Mouse (Mus musculus): Measurements from ENCODE around the gene Pecam1.
A peak's percentile ranks its signal among the peaks of the same experiment; 100 is the strongest.
"Not testable (repeated sequence)": the region's sequence is repeated elsewhere in the genome, so short reads cannot be mapped to it uniquely, and the experiment has no call there.

Pecam1 gene

DNA sequence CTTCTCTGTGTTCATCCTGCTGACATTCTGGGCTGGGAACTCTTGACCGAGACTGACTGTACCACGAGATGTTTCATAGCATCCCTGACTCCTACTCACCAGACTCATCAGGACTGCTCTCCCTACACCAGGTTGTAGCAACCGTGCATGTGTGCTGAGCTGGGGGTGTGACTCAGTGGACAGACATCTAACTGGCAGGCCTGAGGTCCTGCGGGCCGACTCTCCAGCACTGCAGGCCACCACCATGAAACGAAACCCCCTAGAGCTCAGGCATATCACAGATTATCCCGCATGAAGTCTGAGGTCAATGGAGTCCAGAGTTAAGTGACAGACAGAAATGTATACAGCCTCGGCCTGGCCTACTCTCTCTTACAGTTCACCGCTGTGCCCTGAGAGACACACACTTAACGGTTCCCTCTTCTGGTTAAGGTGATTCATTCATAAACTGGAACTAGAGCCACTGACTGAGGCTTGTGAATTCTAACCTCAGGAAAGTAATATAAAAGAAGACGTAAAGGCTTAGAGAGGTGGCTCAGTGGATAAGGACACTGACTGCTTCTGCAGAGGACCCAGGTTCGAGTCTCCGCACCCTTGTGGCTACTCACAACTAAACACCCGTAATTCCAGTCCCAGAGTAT lies 83.8 kb downstream of the Pecam1 start:
- DNase-seq (ENCODE audit: low read depth) = no peak

DNA sequence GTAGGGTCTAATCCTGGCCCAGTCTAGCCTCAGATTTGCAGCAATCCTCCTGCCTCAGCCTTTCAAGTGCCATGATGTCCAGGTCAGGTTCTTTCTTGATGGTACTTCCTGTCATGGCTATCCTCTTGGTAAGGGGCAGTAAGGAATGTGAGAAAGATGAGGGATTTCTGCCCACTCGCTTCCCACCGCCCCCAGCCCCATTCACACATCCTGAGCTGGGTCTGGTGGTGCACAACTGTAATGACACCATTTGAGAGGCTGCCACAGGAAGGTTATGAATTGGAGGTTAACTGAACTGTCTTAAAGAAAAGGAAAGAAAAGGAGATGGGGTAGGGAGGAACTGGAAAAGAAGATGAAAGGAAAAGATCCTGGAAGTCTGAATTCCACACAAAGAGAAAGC lies 84.6 kb downstream of the Pecam1 start:
- no peak for DNase-seq (ENCODE audit: low read depth)

DNA sequence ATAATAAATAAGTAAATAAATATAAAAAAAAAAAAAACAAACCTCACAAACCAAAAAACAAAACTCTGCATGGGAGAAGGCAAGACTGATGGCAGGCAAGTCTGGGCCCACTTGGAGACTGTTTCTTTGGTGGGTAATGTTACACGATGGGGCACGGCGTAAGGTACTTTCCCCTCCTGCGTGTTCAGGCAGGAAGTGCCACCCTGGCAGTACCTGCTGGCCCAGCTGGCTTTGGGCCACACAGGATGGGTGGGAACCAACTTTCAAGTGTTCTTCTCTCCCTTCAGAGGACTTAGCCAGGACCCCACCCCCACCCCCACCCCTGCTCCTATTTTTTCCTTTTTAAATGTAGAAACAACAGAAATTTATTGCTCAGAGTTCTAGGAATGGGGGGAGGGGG lies 85.1 kb downstream of the Pecam1 start:
- no peak for DNase-seq (ENCODE audit: low read depth)

DNA sequence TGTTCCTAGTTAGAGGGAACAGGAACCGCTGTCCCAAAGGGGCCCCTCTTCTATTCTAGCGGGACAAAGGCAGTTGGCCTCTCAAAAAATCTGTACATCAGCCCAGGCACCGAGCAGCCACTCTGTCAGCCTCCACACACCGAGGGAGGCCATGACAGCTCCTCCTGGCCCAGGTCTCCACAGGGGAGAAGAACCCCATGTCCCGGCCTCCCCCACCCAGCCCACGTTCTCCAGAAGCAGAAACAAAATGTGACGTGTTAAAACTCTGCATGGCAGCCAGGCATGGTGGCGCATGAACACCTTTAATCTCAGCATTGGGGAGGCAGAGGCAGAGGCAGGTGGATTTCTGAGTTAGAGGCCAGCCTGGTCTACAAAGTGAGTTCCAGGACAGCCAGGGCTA lies 85.7 kb downstream of the Pecam1 start:
- no peak for DNase-seq (ENCODE audit: low read depth)

DNA sequence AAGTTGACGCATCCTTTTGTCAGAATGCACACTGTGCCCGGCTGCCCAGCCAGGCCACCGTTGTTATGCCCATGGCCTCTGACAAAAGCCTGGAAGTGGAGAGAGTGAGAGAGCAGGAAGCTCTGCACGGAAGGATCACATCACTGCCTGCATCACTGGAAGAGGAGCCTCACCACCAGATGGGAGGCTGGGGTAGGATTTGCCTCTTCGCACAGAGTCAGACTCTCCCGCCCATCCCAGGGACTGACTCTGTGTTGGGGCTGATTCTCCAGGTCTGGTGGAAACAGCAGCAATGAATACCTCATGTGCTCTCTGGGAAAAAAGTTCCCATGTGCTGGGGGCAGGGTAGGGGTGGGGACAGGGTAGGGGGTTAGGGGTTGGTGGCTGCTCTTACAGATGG lies 86.6 kb downstream of the Pecam1 start:
- DNase-seq (ENCODE audit: low read depth) = no peak

DNA sequence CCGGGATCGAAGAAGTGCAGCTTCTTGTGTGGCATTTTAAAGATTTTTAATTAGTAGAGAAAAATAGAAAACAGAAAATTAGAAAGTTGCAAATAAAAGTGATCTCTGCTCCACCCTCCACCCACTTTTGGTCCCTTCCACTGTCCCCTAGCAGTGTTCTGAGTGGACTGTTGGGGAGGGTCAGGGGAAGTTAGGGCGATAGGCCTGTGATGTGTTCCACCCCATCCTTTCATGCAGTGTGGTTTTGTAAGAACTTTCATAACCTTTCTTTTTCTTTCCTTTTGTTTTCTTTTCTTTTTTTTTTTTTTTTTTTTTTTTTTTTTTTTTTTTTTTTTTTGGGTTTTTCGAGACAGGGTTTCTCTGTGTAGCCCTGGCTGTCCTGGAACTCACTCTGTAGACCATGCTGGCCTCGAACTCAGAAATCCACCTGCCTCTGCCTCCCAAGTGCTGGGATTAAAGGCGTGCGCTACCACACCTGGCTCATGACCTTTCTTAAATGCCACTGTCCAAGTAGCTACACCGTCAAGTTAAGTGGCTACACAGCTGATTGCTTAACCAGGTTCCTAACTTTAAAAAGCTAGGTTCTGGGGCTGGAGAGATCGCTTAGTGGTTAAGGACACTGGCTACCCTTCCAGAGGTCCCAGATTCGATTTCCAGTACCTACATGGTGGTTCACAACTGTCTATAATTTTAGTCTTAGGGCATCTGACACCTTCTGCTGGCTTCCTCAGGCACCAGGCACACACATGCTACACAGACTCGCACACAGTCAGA lies 87.6 kb downstream of the Pecam1 start:
- no peak for DNase-seq (ENCODE audit: low read depth)

DNA sequence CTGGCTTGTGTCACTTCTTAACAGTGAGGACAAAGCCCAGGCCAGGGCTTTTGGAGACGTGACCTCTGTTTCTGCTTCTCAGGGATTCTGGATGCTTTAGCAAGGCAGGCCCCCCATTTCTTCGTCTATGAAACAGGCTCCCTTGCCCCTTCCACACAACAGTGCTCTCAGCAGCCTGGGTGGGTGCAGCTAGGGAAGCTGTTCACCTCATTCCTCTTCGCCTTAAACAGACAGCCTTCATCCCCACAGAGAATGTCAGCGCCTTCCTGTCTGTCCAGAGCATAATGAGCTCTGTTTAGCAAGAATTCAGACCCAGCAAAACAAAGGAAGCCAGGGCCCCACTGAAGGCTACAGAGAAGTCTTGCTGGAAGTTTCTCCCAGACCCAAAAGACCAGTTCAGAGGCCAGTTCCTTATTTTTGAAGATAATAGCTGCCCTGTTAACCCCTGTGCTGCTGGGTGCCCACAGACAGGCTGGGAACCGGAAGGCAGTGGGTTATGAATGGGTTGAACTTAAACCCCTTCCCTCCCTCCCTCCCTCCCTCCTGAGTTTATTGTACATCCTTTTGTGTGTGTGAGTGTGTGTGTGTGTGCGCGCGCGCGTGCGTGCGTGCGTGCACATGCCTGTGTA lies 89.9 kb downstream of the Pecam1 start:
- DNase-seq (ENCODE audit: low read depth) = no peak

DNA sequence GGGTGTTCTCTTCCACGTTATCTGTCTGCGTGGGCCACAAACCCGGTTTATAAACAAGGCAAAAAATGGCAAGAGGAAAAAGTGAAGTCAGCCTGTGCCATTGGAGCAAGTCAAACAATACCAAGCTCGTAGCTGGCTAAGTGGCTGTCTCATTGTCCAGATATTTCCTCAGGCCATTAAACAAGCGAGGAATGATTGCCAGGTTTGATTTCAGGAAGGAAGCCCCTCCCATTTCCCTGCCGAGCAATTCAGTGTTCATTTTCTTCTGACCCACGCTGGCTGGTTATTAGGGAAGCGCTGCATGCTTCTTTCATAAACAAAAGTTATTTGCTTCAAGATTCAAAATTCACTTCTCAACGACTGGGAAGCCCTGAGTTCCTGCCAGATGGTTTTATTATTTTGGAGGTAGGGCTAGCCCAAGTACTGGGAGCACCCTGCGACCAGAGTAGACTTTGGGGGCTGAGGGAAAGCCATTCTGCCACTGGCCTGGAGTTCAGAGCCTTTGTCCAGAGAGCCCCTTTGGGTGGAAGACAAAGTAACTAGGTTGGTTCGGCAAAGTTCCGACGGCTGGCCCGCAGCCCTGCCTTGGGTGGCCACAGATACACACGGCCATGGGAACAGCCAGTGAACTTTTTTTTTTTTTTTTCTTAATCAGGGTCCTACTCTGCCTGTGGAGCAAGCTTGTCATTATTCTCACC lies 90.7 kb downstream of the Pecam1 start:
- no peak for DNase-seq (ENCODE audit: low read depth)

DNA sequence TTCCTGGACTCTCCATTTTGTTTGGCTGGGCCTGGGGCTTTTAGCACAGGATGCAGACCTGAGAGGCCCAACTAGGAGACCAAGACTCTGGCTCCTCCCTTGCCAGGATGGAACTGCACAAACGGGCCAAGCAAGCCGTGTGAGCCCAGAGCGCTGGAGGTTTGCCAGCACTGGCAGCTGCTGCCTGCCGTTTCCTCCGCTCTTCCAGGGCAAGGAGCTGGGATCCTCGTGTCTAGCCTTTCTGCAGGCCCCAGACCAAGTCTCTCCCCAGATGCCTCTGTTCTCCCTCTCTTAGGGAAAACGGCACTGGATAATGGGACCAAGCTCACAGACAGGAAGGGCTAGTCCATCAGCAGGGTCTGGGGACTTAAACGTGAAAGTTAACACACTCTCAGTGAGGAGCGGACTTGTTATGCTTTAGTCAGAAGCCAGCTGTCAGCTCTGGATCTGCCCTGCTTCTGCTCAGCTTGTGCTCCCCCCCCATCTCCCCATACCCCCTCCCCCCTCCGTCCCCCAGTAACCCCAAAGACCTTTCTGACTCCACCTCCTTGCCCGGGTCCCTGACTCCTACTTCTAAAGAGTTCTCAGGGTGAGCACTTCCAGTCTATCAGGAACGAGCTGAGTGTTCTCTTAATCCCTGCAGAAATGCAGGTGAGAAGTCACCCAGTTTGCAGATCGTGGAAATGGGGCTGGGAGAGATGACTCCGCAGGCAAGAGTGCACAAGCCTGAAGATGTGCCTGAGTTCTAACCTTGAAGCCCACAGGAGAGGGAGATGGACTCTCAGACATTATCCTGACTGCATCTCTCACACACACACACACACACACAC lies 92.2 kb downstream of the Pecam1 start:
- no peak for DNase-seq (ENCODE audit: low read depth)

DNA sequence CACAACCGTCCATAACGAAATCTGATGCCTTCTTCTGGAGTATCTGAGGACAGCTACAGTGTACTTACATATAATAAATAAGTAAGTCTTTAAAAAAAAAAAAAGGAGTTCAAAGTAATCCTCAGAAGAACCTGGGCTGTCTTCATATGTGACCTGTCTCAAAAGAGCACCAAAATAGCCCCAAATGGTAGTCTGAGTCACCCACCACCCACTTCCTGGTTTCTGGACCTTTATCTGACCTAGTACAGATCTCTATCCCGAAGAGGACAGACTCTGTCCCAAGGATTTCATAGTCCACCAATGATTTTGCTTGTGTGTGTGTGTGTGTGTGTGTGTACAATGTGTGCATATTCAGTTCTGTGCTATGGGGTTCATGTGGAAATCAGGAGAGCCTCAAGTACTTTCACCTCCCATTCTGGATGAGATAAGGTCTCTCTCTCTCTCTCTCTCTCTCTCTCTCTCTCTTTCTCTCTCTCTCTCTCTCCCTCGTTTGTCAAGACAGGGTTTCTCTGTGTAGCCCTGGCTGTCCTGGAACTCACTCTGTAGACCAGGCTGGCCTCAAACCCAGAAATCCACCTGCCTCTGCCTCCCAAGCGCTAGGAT lies 93.4 kb downstream of the Pecam1 start:
- not testable (repeated sequence) for DNase-seq (ENCODE audit: low read depth)

DNA sequence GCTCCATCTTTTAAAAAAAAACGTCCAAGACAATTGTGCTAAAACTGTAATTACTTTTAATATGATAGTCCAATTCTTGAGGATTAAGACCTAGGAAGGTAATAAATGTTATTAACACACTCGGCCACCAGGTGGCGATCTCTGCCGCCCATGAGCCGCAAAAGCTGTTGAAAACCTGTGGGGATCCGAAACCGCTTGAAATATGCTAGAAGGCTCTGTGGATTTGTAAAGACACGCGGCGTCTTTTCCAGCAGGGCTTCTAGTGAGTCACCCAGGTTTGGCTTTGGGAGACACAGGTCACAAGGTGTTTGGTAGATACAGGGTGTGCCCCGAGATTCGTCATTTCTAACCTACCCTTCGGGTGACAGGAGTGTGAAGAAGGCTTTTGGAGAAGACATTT lies 102.1 kb downstream of the Pecam1 start:
- peak; percentile 51 for DNase-seq (ENCODE audit: low read depth)

DNA sequence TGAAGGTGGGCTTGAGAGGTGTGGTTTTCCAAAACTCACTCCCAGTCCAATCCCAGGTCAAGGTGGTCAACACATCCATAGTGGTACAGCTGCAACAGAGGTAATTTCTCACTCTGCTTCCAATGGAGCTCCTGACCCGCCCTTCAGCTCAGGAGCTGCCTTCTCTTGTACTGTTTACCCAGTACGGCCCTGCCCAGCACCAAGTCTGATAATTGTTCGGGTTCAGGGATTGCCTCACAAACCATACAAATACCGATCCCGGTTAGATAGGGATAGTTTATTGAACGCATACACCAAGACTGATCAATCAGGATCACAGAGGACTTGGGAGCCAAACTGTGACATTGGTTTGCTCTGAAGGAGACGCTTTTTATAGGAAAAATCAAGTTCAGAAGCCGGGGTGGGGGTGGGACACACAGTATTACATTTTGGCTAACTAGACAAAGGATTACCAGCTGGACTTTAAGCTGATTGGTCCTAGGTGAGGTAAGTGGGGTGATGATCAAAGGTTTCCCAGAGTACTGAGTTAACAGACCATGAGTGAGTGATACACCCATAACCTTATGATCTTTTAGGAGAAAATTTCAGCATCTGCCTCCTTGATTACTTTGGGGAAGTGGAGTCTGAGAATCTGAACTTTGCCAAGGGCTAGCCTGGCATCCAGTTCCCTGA lies 107.3 kb downstream of the Pecam1 start:
- DNase-seq (ENCODE audit: low read depth) = no peak

DNA sequence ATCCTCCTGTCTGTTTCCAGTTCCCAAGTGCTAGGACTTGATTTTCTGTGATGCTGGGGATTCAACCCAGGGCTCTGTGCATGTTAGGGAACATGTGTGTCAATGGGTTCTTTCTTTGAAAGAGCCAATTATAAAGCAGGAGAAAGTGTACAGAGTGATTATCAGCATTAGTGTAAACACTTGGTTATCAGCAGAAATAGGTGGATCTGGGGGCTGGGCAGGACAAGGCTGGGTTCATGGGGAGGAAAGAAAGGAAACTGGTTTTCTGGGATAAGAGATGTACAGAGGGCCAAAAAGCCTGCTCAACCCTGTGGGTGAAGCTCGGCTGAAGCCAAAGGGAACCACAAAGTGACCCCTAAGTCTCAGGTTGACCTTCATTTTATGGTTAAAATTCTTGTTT lies 108.8 kb downstream of the Pecam1 start:
- DNase-seq (ENCODE audit: low read depth) = no peak

DNA sequence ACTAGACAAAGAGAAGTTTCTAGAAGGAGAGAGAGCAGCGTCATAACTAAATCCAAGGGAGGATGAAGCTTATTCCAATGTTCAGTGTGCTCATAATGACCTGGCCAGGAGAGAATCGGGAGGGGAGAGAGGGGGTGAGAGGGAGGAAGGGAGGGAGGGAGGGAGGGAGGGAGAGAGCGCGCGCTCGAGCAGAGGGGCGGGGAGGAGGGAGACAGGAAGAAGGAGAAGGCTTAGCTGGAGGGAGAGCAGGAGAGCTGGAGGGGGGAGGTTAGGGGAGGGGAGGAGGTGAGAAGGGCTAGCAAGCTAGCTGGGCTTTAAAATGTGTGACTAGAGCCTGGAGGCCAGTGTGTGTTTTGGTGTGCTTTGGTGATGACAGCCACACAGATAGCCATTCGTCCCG lies 110.4 kb downstream of the Pecam1 start:
- no peak for DNase-seq (ENCODE audit: low read depth)

DNA sequence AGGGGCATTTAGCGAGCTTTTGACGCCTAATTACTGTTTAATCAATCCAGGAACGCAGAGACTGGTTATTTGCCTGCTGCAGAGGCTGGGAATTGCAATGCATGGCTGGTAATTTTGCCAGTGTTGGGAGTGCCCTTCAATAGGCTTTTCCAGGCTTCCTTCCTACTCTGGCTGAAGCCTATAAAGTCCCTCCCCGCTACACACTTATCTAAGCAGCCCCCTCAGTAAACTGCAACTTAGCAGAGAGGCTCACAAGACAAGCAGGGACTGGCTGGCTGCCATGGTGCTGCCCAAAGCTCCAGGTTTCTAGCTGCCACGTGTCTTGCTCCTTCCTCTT lies 111.1 kb downstream of the Pecam1 start:
- DNase-seq (ENCODE audit: low read depth) = no peak

DNA sequence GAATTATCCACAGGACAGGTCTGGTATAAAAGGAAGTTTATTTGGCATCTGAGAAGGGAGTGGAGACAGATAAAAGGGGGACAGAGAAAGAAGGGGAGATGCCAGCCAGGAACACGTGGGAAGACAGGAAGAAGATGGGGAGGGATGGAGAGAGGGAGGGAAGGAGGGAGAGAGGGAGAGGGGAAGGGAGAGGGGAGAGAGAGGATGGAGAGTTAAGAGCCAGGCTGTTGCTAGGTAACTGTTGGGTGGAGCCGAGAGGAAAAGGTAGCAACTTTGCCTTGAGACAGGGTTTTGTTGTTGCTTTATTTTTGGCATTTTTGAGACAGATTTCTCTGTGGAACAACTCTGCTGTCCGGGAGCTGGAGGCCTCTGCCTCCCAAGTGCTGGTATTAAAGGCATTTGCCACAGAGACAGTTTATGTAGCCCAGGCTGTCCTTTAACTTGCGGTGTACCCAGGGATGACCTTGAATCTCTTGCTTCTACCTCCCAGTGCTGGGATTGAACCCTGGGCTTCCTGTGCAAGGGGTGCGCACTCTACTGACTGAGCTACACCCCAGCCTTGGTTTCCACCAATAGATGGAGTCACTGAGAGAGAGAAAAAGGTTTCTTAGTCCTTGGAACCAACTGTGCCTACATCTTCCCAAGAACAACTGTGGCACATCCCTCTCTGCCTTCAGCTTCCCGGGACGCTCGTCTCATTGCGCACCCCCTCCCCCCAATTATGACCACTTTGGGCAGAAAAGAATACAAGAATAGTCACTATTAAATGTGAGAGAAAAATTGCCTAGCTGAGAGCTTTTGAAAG lies 111.7 kb downstream of the Pecam1 start:
- DNase-seq (ENCODE audit: low read depth) = no peak

DNA sequence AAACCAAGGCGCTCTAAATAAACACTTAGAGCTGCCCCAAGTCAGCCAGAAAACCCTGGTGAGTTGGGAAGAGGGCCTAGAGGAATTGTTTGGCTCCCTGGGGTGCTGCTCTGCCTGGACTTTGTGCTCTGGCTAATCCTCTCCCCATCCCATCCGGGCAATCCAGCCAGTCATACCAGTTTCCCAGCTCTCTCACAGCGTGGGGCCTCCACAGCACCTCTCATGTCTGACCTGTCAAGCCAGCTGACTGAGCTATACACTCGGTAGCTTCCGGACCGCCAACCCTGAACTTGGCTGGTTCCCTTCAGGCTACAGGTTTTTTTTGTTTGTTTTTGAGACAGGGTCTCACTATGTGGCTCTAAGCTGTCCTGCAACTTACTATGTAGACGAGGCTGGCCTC lies 112.7 kb downstream of the Pecam1 start:
- DNase-seq (ENCODE audit: low read depth) = no peak

DNA sequence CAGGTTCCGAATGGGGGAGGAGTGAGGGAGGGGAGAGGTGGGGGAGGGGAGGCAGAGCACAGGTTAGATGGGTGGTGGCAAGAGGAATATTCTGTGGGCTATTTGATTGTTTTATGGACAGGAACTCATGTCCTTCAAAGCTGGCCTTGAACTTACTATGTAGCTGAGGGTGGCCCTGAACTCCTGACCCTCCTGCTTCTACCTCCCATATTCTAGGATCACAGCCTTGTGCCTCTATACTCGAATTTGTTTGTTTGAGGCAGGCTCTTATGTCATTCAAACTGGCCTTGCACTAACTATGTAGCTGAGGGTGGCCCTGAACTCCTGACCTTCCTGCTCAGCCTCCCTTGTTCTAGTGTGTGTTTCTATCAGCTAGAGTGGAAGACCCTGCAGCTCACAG lies 114.5 kb downstream of the Pecam1 start:
- no peak for DNase-seq (ENCODE audit: low read depth)

DNA sequence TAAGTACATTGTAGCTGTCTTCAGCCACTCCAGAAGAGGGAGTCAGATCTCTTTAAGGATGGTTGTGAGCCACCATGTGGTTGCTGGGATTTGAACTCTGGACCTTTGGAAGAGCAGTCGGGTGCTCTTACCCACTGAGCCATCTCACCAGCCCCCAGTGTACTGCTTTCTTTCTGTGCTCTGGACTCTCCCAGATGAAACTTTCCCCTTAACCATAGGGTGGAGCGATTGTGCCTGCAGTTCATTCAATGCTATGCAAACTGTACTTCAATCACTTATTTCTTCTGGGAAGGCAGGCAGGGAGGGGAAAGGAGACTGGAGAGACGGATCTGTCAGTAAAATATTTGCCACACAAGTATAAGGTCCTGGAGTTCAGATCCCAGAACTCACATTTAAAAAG lies 116.3 kb downstream of the Pecam1 start:
- DNase-seq (ENCODE audit: low read depth) = not testable (repeated sequence)

DNA sequence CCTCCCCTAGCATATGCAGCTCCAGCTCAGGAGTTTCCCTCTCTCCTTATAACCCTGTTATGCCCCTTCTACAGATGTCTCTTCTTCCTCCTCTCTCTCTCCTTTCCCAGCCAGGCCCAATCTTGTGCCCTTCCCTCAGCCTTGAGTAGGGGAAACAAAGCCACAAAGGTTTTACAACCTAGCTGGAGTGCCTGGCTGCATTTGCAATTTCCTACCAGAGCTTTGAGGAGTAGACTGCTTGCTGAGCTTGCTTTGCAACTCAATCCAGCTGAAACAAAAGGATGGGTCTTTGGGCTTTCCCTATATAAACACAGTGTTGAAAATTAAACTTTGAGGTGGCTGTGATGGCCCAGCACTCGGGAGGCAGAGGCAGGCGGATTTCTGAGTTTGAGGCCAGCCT lies 117.0 kb downstream of the Pecam1 start:
- no peak for DNase-seq (ENCODE audit: low read depth)

Measured in c-Kit-positive CD71-positive TER-119-negative erythroid progenitor cells, embryonic 14.5 days (primary cell).